Mouse (Mus musculus) lung, embryonic 14.5 days (tissue): ENCODE measurements around the gene Irf7. TPM values are rescaled to one million over a fixed set of nuclear protein-coding genes. Genes with fewer than 3 reads are reported as not detected.

Experiments used
- ATAC-seq: fragments of 200-750 bp; cut with Nextera tagmentation; 2 replicates; pipeline ENCODE4 v1.8.0; 2017; ENCODE audit warnings: mild to moderate bottlenecking, moderate TSS enrichment, moderate library complexity; ENCODE audit not compliant: insufficient read depth
- DNase-seq: peaks from one replicate; pipeline ENCODE4 v3.0.0-alpha.2; 2015
- H3K27ac ChIP-seq: fragments of 300-500 bp; sonication (generic); 2 replicates; pipeline ENCODE4 v1.5.1; 2014; ENCODE audit warnings: low read depth, mild to moderate bottlenecking, moderate library complexity
- H3K27me3 ChIP-seq: fragments of 300-500 bp; sonication (generic); 2 replicates; pipeline ENCODE4 v1.6.1; 2014; ENCODE audit warnings: low read length, control low read depth; ENCODE audit not compliant: insufficient read depth
- H3K36me3 ChIP-seq: fragments of 300-500 bp; sonication (generic); 2 replicates; pipeline ENCODE4 v1.6.1; 2014; ENCODE audit warnings: control low read depth; ENCODE audit not compliant: insufficient read depth
- H3K4me1 ChIP-seq: fragments of 300-500 bp; sonication (generic); 2 replicates; pipeline ENCODE4 v1.6.1; 2014; ENCODE audit warnings: antibody characterized with exemption, control low read depth; ENCODE audit not compliant: insufficient read depth
- H3K4me2 ChIP-seq: fragments of 300-500 bp; sonication (generic); 2 replicates; pipeline ENCODE4 v1.6.1; 2014; ENCODE audit warnings: mild to moderate bottlenecking
- H3K4me3 ChIP-seq: fragments of 300-500 bp; sonication (generic); 2 replicates; pipeline ENCODE4 v1.5.1; 2014; ENCODE audit warnings: low read depth, low read length
- H3K9ac ChIP-seq: fragments of 300-500 bp; sonication (generic); 2 replicates; pipeline ENCODE4 v1.6.1; 2014
- H3K9me3 ChIP-seq: fragments of 300-500 bp; sonication (generic); 2 replicates; pipeline ENCODE4 v1.6.1; 2016; ENCODE audit warnings: low read depth, low read length, control low read depth
- CTCF ChIP-seq: IDR thresholded peaks from 2 replicates; pipeline ENCODE4 v1.5.1; 2016; ENCODE audit warnings: antibody characterized with exemption, low read depth
- WGBS: fragments of 180-500 bp; shearing (Covaris S2); extraction: QIAGEN DNeasy Blood & Tissue Kit; methylation state at CpG from one replicate; pipeline ENCODE4 v1.1.7; 2014; 5-methylcytosine and 5-hydroxymethylcytosine counted together
- polyA plus RNA-seq: library from polyadenylated mRNA; unstranded; fragments of >200 nt; fragmentation: Nextera tagmentation; extraction: Ambion mirVana; gene quantifications from 2 replicates; pipeline ENCODE4 v1.2.1, GENCODE M21; 2014

Irf7 gene
- polyA plus RNA-seq, 1 experiment from 2014 or later, result 1.0 TPM

DNA sequence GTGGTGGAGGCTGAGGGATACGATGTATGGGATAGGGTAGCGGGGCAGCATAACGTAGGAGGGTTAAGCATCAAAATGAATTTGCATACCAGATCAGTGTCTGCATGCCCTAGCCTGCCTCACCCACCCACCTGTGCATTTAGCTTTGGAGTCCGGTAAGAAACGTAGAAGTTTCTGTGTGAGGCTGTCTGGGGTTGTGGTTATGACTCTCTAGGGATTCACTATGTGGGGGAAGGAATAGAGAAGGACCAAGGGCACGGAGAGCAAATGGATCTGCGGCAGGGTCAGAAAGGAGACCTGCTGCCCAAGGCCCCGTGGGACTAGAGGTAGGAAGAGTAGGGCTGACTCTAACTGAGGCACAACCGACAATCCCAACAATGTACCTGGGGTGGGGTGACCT lies 9.1 kb upstream of the Irf7 start:
- TF ChIP-seq CTCF, result no peak
- Histone ChIP-seq H3K36me3 (no peaks in the 10 kb centered on the region), H3K9ac (no peak overlapping the region), H3K4me3 (no peak overlapping the region), H3K27ac (no peak overlapping the region), H3K9me3 (no peaks in the 10 kb centered on the region), H3K4me1 (peaks cover 3% of the 10 kb centered on the region; the same call in 1 of the 2 replicates), H3K27me3 (0 out of 2 replicates have a peak, but pooled peaks cover 6% of the 10 kb centered on the region), H3K4me2 (no peak overlapping the region)
- DNase-seq (no peak), ATAC-seq (no peak)
- 78% methylated on average over 9 of the region's 9 CpGs for WGBS

DNA sequence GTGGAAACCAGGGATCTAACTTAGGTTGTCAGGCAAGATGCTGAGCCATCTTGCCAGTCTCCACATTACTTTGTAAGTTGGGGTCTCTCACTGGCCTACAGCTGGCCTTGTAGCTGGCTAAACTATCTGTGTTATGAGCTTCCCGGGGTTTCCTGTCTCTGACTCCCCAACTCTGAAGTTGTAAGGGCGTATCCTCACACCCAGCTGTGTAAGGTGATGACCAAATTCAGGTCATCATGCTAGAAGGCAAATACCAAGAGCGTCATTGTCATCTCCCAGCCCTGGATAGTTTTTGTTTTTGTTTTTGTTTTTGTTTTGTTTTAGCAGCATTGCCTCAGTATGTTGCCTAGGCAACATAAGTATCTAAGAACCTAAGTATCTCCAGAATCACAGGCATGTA lies 4.3 kb upstream of the Irf7 start:
- WGBS, result 83% methylated on average over 3 of the region's 3 CpGs
- Histone ChIP-seq H3K4me2 (no peak overlapping the region), H3K27ac (no peak overlapping the region), H3K9me3 (no peaks in the 10 kb centered on the region), H3K36me3 (no peaks in the 10 kb centered on the region), H3K27me3 (no peaks in the 10 kb centered on the region), H3K4me3 (no peak overlapping the region), H3K9ac (no peak overlapping the region), H3K4me1 (no peaks in the 10 kb centered on the region)
- ATAC-seq, result no peak
- DNase-seq, result no peak
- TF ChIP-seq CTCF, result no peak

DNA sequence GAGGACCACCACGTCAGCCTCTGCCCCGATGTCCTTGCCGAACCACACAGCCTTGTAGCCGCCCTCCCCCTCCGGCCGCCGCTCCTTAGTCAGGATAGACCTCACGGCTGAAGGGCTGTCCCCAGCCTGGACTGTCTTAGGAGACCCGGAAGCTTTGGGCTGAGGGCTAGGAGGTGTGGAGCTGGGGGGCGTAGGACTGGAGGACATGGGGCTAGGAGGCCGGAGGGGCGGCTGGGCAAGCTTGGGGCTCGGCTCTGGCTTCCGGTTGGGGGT lies 2.9 kb upstream of the Irf7 start:
- Histone ChIP-seq H3K4me3 (no peak overlapping the region), H3K27ac (no peak overlapping the region), H3K4me2 (peak overlapping the region; percentile 31; the same call in 1 of the 2 replicates), H3K36me3 (peaks cover 3% of the 10 kb centered on the region; the same call in 1 of the 2 replicates), H3K27me3 (no peaks in the 10 kb centered on the region), H3K9me3 (no peaks in the 10 kb centered on the region), H3K9ac (no peak overlapping the region), H3K4me1 (no peaks in the 10 kb centered on the region)
- DNase-seq (no peak), ATAC-seq (no peak)
- TF ChIP-seq CTCF, result no peak
- 66% methylated on average over 14 of the region's 14 CpGs for WGBS

DNA sequence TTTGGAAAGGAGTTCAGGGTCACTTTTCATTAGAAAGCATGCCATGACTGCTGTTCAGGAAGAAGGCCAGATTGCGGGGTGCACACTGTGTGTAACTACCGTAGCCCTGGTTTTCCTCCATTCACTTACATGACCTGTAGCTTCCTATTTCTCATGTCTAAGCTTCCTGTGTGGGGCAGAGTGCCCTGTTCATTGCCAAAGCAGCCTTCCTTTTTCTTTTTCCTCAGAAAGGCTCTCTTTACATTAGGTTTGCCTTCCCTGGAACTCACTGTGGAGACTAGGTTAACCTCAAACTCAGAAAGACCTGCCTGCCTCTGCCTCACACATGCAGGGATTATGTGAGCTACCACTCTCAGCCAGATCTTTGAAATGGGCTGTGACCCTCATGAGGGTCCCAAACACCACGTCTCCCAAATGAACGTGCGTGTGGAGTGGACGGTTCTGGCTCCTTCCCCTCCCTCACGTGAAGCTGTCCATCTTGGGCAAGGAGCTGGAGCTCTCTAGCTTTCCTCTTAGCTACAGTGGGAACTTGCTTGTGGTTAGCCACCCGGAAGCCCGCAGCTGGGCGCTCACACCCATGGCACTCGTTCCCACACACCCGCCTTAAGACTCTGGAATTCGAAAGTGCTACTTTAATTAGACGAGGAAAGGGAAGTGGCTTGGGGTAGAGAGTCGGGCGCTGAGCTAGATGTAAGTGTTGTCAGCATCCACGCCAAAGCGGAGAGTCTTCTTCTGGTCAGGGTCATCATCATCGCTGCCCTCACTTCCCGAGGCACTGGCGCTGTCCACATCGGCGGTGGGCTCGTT lies 2.4 kb upstream of the Irf7 start:
- DNase-seq, result no peak
- no peaks in the 10 kb centered on the region for H3K9me3 ChIP-seq
- TF ChIP-seq CTCF, result no peak
- H3K27me3 ChIP-seq, result no peaks in the 10 kb centered on the region
- H3K9ac ChIP-seq, result no peak overlapping the region
- no peaks in the 10 kb centered on the region for H3K4me1 ChIP-seq
- no peak for ATAC-seq
- no peak overlapping the region for H3K4me3 ChIP-seq
- H3K36me3 ChIP-seq, result peaks cover 8% of the 10 kb centered on the region; the same call in 1 of the 2 replicates
- no peak overlapping the region for H3K27ac ChIP-seq
- 59% methylated on average over 24 of the region's 24 CpGs for WGBS
- H3K4me2 ChIP-seq, result peak overlapping the region; percentile 31; the same call in 1 of the 2 replicates

DNA sequence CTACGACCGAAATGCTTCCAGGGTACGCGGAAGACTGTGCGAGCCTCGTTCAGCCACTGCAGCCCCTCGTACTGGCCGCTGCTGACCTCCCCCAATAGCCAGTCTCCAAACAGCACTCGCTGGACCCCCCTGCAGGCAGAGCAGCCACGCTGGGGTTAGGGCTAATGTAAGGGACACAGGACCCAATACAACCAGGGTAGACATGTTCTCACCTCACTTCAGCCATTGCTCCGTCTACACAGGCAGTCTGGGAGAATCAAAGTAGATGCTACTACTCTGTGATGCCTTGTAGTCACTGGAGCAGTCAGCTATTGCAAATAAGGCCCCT lies 906 bp downstream of the Irf7 start:
- H3K36me3 ChIP-seq, result peaks cover 41% of the 10 kb centered on the region
- ATAC-seq (peak; percentile 6; the same call in 1 of the 2 replicates), DNase-seq (no peak)
- H3K9me3 ChIP-seq, result no peaks in the 10 kb centered on the region
- peak overlapping the region; percentile 75 for H3K4me2 ChIP-seq
- H3K4me1 ChIP-seq, result no peaks in the 10 kb centered on the region
- no peak overlapping the region for H3K27ac ChIP-seq
- no peak for TF ChIP-seq CTCF
- WGBS, result 33% methylated on average over 11 of the region's 11 CpGs
- no peak overlapping the region; the same call in 1 of the 2 replicates for H3K9ac ChIP-seq
- H3K27me3 ChIP-seq, result no peaks in the 10 kb centered on the region
- H3K4me3 ChIP-seq, result peak overlapping the region; percentile 47; the same call in 1 of the 2 replicates

DNA sequence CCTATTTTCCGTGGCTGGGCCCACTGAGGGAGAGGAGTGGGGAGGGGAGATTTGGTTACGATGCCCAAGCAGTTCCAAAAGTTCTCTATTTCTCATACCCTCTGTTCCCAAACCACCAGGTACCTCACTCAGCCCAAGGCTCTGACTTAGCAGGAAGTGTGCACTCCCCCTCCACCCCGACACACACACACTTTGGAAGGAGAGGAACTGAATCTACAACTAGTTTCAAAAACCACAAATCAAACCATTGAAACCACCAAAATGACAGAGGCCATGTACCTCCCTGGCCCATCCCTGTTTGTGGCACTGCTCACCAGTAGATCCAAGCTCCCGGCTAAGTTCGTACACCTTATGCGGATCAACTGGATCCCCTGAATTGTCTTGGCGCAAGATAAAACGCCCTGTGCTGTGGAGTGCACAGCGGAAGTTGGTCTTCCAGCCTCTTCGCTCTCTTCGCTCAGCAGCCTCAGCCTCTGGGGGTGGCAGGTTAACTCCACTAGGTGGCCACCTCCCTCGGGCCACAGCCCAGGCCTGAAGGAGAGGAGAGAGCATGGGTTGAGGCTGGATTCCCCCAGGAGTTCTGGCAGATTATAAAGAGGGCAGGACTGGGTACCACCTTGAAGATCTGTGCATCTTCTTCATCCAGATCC lies 1.4 kb downstream of the Irf7 start:
- WGBS, result 29% methylated on average over 12 of the region's 12 CpGs
- peak; percentile 69 for TF ChIP-seq CTCF
- Histone ChIP-seq H3K9me3 (no peaks in the 10 kb centered on the region), H3K27me3 (no peaks in the 10 kb centered on the region), H3K4me3 (no peak overlapping the region), H3K27ac (no peak overlapping the region), H3K9ac (no peak overlapping the region), H3K4me2 (peak overlapping the region; percentile 75), H3K4me1 (no peaks in the 10 kb centered on the region), H3K36me3 (peaks cover 46% of the 10 kb centered on the region)
- ATAC-seq, result peak; percentile 55; the same call in 1 of the 2 replicates
- DNase-seq, result peak; percentile 67

DNA sequence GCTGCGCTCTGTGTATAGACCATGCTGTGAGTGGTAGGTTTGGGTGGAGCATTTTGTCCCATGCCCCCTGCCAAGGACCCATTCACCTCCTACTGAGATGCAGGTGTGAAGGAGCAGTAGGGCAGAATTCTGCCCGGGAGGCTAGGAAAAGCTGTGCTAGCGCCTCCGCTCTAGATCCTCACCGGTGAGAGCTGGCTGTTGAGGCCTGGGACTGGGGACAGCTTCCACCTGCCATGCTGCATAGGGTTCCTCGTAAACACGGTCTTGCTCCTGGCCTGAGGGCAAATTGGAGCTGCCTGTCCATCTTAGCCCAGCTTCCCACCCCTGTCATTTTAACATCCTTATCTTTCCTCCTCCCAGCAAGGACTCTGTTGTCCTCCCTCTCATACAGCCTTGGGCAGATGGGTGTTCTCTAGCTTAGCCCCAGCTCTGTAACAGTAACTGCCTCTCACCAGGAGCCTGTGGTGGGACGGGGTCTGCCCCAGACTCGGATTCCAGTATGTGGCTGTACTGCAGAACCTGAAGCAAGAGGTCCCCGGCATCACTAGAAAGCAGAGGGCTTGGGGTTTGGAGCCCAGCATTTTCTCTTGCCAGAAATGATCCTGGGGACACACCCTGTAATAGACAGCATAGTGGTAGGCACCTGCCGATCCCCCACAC lies 2.1 kb downstream of the Irf7 start:
- H3K36me3 ChIP-seq, result peaks cover 53% of the 10 kb centered on the region
- no peak overlapping the region for H3K9ac ChIP-seq
- ATAC-seq, result no peak
- 74% methylated on average over 11 of the region's 11 CpGs for WGBS
- no peak overlapping the region for H3K27ac ChIP-seq
- no peak overlapping the region for H3K4me2 ChIP-seq
- H3K9me3 ChIP-seq, result no peaks in the 10 kb centered on the region
- H3K4me1 ChIP-seq, result no peaks in the 10 kb centered on the region
- no peak for DNase-seq
- no peak for TF ChIP-seq CTCF
- no peak overlapping the region for H3K4me3 ChIP-seq
- H3K27me3 ChIP-seq, result no peaks in the 10 kb centered on the region
